Mouse (Mus musculus) midbrain, embryonic 16.5 days (tissue): ENCODE data around the gene Nrg3. TPM values are rescaled to one million over a fixed set of nuclear protein-coding genes. Genes with fewer than 3 reads are reported as not detected.
"Not testable (repeated sequence)": the region's sequence is repeated elsewhere in the genome, so short reads cannot be mapped to it uniquely, and the experiment has no call there.

Experiments
- ATAC-seq: fragments of 200-750 bp; cut with Nextera tagmentation; 2 replicates; pipeline ENCODE4 v1.8.0; 2017; ENCODE audit warnings: moderate TSS enrichment
- H3K27ac ChIP-seq: fragments of 300-500 bp; sonication (generic); 2 replicates; pipeline ENCODE4 v1.5.1; 2014; ENCODE audit warnings: mild to moderate bottlenecking, low read length, mixed read lengths
- H3K27me3 ChIP-seq: fragments of 300-500 bp; sonication (generic); 2 replicates; pipeline ENCODE4 v1.6.1; 2014; ENCODE audit warnings: low read depth, low read length, mixed read lengths; ENCODE audit not compliant: control insufficient read depth, insufficient read depth
- H3K36me3 ChIP-seq: fragments of 300-500 bp; sonication (generic); 2 replicates; pipeline ENCODE4 v1.6.1; 2014; ENCODE audit warnings: mild to moderate bottlenecking, low read length, moderate library complexity, mixed read lengths; ENCODE audit not compliant: control insufficient read depth, insufficient read depth
- H3K4me1 ChIP-seq: fragments of 300-500 bp; sonication (generic); 2 replicates; pipeline ENCODE4 v1.6.1; 2014; ENCODE audit warnings: mild to moderate bottlenecking, low read length, mixed read lengths; ENCODE audit not compliant: control insufficient read depth, insufficient read depth
- H3K4me2 ChIP-seq: fragments of 300-500 bp; sonication (generic); 2 replicates; pipeline ENCODE4 v1.6.1; 2014; ENCODE audit warnings: mild to moderate bottlenecking, low read length, mixed read lengths
- H3K4me3 ChIP-seq: fragments of 300-500 bp; sonication (generic); 2 replicates; pipeline ENCODE4 v1.5.1; 2014; ENCODE audit warnings: low read depth, mild to moderate bottlenecking, low read length, moderate library complexity, mixed read lengths
- H3K9ac ChIP-seq: fragments of 300-500 bp; sonication (generic); 2 replicates; pipeline ENCODE4 v1.6.1; 2014; ENCODE audit warnings: low read depth, low read length, mixed read lengths
- H3K9me3 ChIP-seq: fragments of 300-500 bp; sonication (generic); replicated peaks from 2 replicates; pipeline ENCODE4 v1.6.1; 2014; ENCODE audit warnings: mild to moderate bottlenecking, low read length, mixed read lengths; ENCODE audit not compliant: control insufficient read depth, poor library complexity, severe bottlenecking
- WGBS: fragments of 180-500 bp; shearing (Covaris S2); extraction: QIAGEN DNeasy Blood & Tissue Kit; methylation state at CpG from one replicate; pipeline ENCODE4 v1.1.7; 2014; 5-methylcytosine and 5-hydroxymethylcytosine counted together
- polyA plus RNA-seq: library from polyadenylated mRNA; unstranded; fragments of >200 nt; fragmentation: Nextera tagmentation; extraction: Ambion mirVana; gene quantifications from 2 replicates; pipeline ENCODE4 v1.2.1, GENCODE M21; 2015

Nrg3 gene
- polyA plus RNA-seq, 1 experiment from 2014 or later = 12.9 TPM

DNA sequence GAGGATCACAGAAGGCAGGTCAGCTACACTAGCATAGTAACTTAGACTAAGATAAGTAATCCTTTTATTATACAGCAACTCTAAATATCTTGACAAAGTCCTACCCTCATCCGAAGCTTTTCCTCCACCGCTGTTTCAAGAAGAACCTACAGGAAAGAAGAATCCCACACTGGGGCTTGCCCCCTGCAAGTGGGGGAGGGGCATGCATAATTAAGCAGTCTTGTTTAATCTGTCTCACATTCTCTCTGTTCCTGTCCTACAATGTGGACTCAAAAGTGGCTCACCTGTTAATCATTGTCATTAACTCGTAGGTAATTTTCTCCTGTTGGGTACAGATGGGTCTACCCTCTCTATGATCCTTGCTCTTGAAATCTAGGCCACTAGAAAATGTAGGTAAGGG, 354.9 kb downstream of the Nrg3 start:
- Histone ChIP-seq H3K4me3 (no peak overlapping the region), H3K9me3 (no peaks in the 10 kb centered on the region), H3K4me2 (no peak overlapping the region), H3K27ac (no peak overlapping the region), H3K9ac (no peak overlapping the region), H3K36me3 (no peaks in the 10 kb centered on the region), H3K4me1 (peaks cover 4% of the 10 kb centered on the region; the same call in 1 of the 2 replicates), H3K27me3 (no peaks in the 10 kb centered on the region)
- ATAC-seq = no peak
- 59% methylated on average over 3 of the region's 3 CpGs for WGBS

- not testable (repeated sequence) for ATAC-seq, H3K9ac ChIP-seq, H3K36me3 ChIP-seq, H3K4me1 ChIP-seq, H3K9me3 ChIP-seq, H3K27ac ChIP-seq, H3K4me3 ChIP-seq, H3K4me2 ChIP-seq, H3K27me3 ChIP-seq
- 92% methylated on average over 3 of the region's 3 CpGs for WGBS
Observed at GRCm38 (mm10) chr14:39116522-39117231, 356.2 kb downstream of the Nrg3 start.

DNA sequence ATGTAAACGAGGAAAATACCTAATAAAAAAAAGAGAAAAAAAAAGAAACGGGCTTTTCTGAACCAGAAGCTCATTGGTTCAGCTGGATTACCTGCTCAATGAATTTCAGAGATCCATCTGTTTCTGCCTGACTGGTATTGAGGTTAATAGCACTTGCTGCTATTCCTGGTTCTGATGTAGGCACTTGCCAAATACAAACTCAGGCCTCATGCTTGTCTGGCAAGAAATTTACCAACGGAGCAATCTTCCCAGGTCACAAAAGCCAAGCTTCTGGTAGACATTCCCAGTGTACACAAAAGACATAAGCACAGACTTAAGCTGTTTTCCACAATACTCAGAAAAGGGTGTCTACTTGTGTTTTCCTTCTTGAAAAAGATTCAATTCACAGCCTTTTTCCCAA, 363.3 kb downstream of the Nrg3 start:
- Histone ChIP-seq H3K27ac (no peak overlapping the region), H3K36me3 (no peaks in the 10 kb centered on the region)
- no peak for ATAC-seq

GRCm38 (mm10) chr14:39106776-39107175, 366.1 kb downstream of the Nrg3 start:
- no peak for ATAC-seq
- 87% methylated on average over 3 of the region's 3 CpGs for WGBS

More for the DNA sequence above, 363.3 kb downstream of the Nrg3 start:
- Histone ChIP-seq H3K27me3 (no peaks in the 10 kb centered on the region), H3K4me1 (peaks cover 8% of the 10 kb centered on the region; the same call in 1 of the 2 replicates), H3K4me2 (no peak overlapping the region), H3K4me3 (no peak overlapping the region), H3K9me3 (no peaks in the 10 kb centered on the region), H3K9ac (no peak overlapping the region)
- 77% methylated on average over 3 of the region's 3 CpGs for WGBS

GRCm38 (mm10) chr14:39095219-39095618, 377.7 kb downstream of the Nrg3 start:
- no peak for ATAC-seq
- H3K4me3 ChIP-seq = no peak overlapping the region
- H3K4me2 ChIP-seq = no peak overlapping the region
- H3K9me3 ChIP-seq = no peaks in the 10 kb centered on the region
- H3K27ac ChIP-seq = no peak overlapping the region
- peaks cover 3% of the 10 kb centered on the region; the same call in 1 of the 2 replicates for H3K4me1 ChIP-seq
- H3K36me3 ChIP-seq = no peaks in the 10 kb centered on the region
- 30% methylated on average over 1 of the region's 1 CpGs for WGBS
- no peak overlapping the region for H3K9ac ChIP-seq
- H3K27me3 ChIP-seq = no peaks in the 10 kb centered on the region

More at GRCm38 (mm10) chr14:39106776-39107175, 366.1 kb downstream of the Nrg3 start:
- Histone ChIP-seq H3K27ac (no peak overlapping the region), H3K27me3 (no peaks in the 10 kb centered on the region), H3K9me3 (no peaks in the 10 kb centered on the region), H3K4me3 (no peak overlapping the region), H3K36me3 (no peaks in the 10 kb centered on the region), H3K4me1 (no peaks in the 10 kb centered on the region), H3K9ac (no peak overlapping the region), H3K4me2 (no peak overlapping the region)

GRCm38 (mm10) chr14:39079461-39079860, 393.4 kb downstream of the Nrg3 start:
- H3K4me1 ChIP-seq = no peaks in the 10 kb centered on the region

DNA sequence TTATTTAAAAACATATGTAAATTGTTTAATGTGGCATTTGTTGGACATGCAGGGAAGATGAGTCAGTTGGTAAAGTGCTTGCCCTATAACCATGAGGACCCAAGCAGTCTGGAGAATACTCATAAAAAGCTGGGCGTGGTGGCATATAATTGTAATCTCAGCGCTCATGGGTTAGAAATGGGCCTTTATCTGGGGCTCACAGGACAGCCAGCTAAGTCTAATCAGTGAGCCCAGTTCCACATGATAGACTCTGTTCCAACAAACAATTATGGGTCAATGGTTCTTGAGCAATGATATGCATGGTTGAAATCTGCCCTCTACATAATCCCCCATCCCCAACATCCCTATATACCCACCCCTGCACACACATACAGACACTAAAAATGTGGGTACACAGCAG, 421.3 kb downstream of the Nrg3 start:
- no peak for ATAC-seq
- H3K4me2 ChIP-seq = no peak overlapping the region
- H3K27me3 ChIP-seq = no peaks in the 10 kb centered on the region
- H3K4me3 ChIP-seq = no peak overlapping the region
- 89% methylated on average over 2 of the region's 2 CpGs for WGBS
- H3K27ac ChIP-seq = no peak overlapping the region
- no peaks in the 10 kb centered on the region for H3K4me1 ChIP-seq
- no peak overlapping the region for H3K9ac ChIP-seq
- no peaks in the 10 kb centered on the region for H3K9me3 ChIP-seq
- no peaks in the 10 kb centered on the region for H3K36me3 ChIP-seq

More at GRCm38 (mm10) chr14:39079461-39079860, 393.4 kb downstream of the Nrg3 start:
- WGBS = 87% methylated on average over 1 of the region's 1 CpGs
- H3K9me3 ChIP-seq = no peaks in the 10 kb centered on the region
- no peak overlapping the region for H3K27ac ChIP-seq
- no peak overlapping the region for H3K9ac ChIP-seq
- H3K4me2 ChIP-seq = no peak overlapping the region
- H3K36me3 ChIP-seq = no peaks in the 10 kb centered on the region
- H3K27me3 ChIP-seq = no peaks in the 10 kb centered on the region
- no peak overlapping the region for H3K4me3 ChIP-seq
- ATAC-seq = no peak

DNA sequence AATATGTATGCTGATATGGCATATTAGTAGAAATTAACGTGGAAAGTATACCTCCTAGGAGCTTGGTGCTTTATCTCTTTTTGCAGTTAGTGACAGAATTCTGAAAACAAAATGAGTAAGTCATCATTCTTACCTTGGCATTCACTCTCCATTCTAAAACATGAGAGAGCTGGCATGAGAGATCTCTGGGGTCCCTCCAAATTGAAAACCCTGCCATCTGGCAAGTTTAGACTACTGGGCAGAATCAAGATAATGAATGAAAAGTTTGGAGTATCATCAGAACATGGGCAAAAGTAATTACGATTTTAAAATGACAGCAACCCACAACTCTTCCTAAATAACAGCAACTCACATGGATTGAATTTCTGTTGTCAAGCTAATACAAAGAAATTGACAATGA, 423.9 kb downstream of the Nrg3 start:
- Histone ChIP-seq H3K4me2 (no peak overlapping the region), H3K4me1 (no peaks in the 10 kb centered on the region), H3K9me3 (no peaks in the 10 kb centered on the region), H3K9ac (no peak overlapping the region), H3K4me3 (no peak overlapping the region), H3K27ac (no peak overlapping the region), H3K27me3 (no peaks in the 10 kb centered on the region), H3K36me3 (no peaks in the 10 kb centered on the region)
- no peak for ATAC-seq
- WGBS = 71% methylated on average over 2 of the region's 2 CpGs

GRCm38 (mm10) chr14:39044290-39044689, 428.6 kb downstream of the Nrg3 start:
- no peaks in the 10 kb centered on the region for H3K27me3 ChIP-seq
- no peak for ATAC-seq
- H3K27ac ChIP-seq = no peak overlapping the region
- no peak overlapping the region for H3K4me3 ChIP-seq
- no peaks in the 10 kb centered on the region for H3K36me3 ChIP-seq
- no peaks in the 10 kb centered on the region for H3K4me1 ChIP-seq
- no peaks in the 10 kb centered on the region for H3K9me3 ChIP-seq
- 84% methylated on average over 1 of the region's 1 CpGs for WGBS
- no peak overlapping the region for H3K4me2 ChIP-seq
- H3K9ac ChIP-seq = no peak overlapping the region
